Mouse (Mus musculus) embryonic fibroblast, embryonic 13.5 days (primary cell): ENCODE data around the gene Gm20809. TPM values are rescaled to one million over a fixed set of nuclear protein-coding genes. Genes with fewer than 3 reads are reported as not detected.
"Not testable (repeated sequence)": the region's sequence is repeated elsewhere in the genome, so short reads cannot be mapped to it uniquely, and the experiment has no call there.

ENCODE experiments used
- H3K27ac ChIP-seq: 2 replicates; pipeline ENCODE4 v1.5.1; 2012; ENCODE audit warnings: low read length, control low read depth, inconsistent platforms; ENCODE audit not compliant: insufficient read depth
- H3K4me1 ChIP-seq: 2 replicates; pipeline ENCODE4 v1.6.1; 2011; ENCODE audit warnings: low read length; ENCODE audit not compliant: control insufficient read depth, insufficient read depth
- H3K4me3 ChIP-seq: 2 replicates; pipeline ENCODE4 v1.5.1; 2011; ENCODE audit warnings: mild to moderate bottlenecking, control low read depth, low read length; ENCODE audit not compliant: insufficient read depth
- polyA plus RNA-seq: library from polyadenylated mRNA; stranded (reverse); fragments of >200 nt; gene quantifications from 2 replicates; pipeline ENCODE4 v1.2.4, GENCODE M21; 2011; ENCODE audit warnings: low read depth; ENCODE audit not compliant: missing spikeins, insufficient read length

Gm20809 gene
- not detected in 2 replicates for polyA plus RNA-seq

GRCm38 (mm10) chrY:24454757-24455156 is at the start of gene Gm20809:
Gm20809 (plus strand) TSS chrY:24455057.
- H3K4me3 ChIP-seq, H3K4me1 ChIP-seq, H3K27ac ChIP-seq: not testable (repeated sequence)
